Mouse (Mus musculus): ENCODE measurements around the gene C530008M17Rik. TPM values are rescaled to one million over a fixed set of nuclear protein-coding genes. Genes with fewer than 3 reads are reported as not detected.
"Not testable (repeated sequence)": the region's sequence is repeated elsewhere in the genome, so short reads cannot be mapped to it uniquely, and the experiment has no call there.

The C530008M17Rik gene
- polyA plus RNA-seq, 1 experiment from 2014 or later = 81.2 TPM

DNA sequence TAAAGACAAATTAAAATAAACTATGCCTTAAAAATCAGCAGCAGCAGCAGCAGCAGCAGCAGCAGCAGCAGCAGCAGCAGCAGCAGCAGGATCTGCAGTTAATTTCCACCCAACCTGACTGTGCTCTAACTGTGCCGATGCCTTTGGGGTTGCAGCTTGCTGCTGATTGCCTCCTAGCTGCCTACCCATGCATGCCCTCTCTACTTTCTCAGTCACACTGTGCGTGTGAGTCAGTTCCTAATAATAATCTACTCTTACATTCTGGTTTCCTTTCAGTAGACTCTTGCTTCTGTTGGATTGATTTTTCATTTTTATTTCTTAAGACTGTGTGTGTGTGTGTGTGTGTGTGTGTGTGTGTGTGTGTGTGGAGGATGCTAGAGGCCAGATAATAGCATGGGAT, 236.8 kb downstream of the C530008M17Rik start:
- H3K36me3 ChIP-seq = peaks cover 65% of the 10 kb centered on the region
- H3K9me3 ChIP-seq (replicated peaks) = no peaks in the 10 kb centered on the region
- 94% methylated on average over 2 of the region's 2 CpGs for whole genome bisulfite sequencing
- H3K4me2 ChIP-seq (replicated peaks) = no peak overlapping the region
- no peak overlapping the region for H3K27ac ChIP-seq
- H3K27me3 ChIP-seq = no peaks in the 10 kb centered on the region
- no peaks in the 10 kb centered on the region for H3K4me1 ChIP-seq
- H3K9ac ChIP-seq = no peak overlapping the region
- H3K4me3 ChIP-seq = no peak overlapping the region
- ATAC-seq (ENCODE audit: low FRiP score) = no peak

GRCm38 (mm10) chr5:76902131-76902530, 245.8 kb downstream of the C530008M17Rik start:
- ATAC-seq (ENCODE audit: low FRiP score) = no peak
- H3K27ac ChIP-seq = no peak overlapping the region
- 0 out of 2 replicates have a peak, but pooled peaks cover 6% of the 10 kb centered on the region for H3K36me3 ChIP-seq

DNA sequence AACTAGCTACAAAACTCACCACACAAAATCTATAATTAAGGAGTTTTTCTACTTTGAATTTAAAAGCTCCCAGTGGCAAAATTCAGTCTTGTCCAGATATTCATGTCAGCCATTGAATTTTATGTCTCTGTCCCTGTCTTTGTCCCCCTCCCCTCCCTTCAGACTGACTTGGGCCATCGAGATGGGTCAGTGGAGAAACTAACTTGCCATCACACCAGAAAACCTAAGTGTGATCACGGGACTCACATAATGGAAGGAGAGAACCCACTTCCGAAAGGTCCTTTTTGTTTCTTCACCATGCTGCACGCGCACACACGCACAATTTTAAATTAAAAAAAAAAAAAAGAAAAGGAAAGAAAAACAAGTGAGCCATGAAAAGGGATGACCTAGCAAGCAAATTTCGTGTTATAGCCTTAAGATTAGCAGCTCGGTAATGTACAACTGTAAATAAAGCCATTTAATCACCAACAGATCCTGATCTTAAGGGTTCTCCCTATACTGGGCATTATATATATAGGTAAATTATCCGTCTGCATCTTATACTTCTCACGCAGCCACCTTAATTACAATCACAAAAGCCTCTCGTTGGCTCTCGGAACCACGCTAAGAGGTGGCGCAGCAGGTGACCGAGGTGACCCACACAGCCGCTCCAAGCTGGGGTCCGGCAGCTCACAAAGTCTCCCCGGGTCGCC, 248.5 kb downstream of the C530008M17Rik start:
- peak; percentile 76; the same call in 1 of the 2 replicates for ATAC-seq (ENCODE audit: low FRiP score)
- Histone ChIP-seq H3K4me2 (replicated peaks) (peak overlapping the region; percentile 71), H3K27ac (peak overlapping the region; percentile 86), H3K9me3 (replicated peaks) (no peaks in the 10 kb centered on the region), H3K4me1 (peaks cover 10% of the 10 kb centered on the region), H3K36me3 (no peaks in the 10 kb centered on the region), H3K4me3 (peak overlapping the region; percentile 68), H3K9ac (peak overlapping the region; percentile 82), H3K27me3 (no peaks in the 10 kb centered on the region)
- 3% methylated on average over 19 of the region's 19 CpGs for WGBS

More at GRCm38 (mm10) chr5:76902131-76902530, 245.8 kb downstream of the C530008M17Rik start:
- H3K27me3 ChIP-seq = no peaks in the 10 kb centered on the region
- H3K4me3 ChIP-seq = no peak overlapping the region
- no peaks in the 10 kb centered on the region for H3K9me3 ChIP-seq (replicated peaks)
- H3K9ac ChIP-seq = no peak overlapping the region
- H3K4me2 ChIP-seq (replicated peaks) = no peak overlapping the region
- 85% methylated on average over 4 of the region's 4 CpGs for WGBS
- H3K4me1 ChIP-seq = peaks cover 10% of the 10 kb centered on the region

DNA sequence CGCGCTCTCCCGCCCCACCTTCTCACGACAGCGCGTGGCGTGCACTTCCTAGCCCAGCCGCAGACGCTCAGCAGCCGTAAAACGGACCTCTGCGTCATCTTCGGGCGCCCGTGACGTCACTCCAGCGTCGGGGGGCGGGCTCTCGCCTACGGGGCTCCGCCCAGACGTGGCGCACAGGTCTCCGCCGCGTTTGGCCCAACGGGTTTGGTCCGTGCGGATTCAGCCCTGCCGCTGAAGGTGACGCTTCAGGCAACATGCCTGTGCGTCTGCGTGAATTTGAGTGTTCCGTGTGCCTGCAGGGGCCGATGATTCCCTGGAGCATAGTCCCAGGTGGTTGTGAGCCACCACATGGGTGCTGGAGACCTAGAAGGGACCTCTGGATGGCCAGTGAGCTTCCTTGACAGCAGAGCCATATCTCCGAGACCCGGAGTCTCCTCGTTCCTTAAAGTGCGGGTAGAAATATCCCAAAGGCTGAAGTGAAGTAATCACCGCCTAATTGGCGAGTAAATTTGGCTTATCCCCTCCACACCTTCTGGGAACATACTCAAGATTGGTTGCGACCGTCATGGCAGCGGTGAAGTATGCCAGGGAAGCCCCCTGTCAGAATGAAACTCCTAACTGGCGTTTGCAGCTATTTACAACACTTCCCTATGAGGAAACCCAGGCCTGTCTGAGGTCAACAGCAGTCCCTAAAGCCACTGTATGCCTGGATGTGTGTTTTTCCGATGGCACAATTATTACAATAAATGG, 249.3 kb downstream of the C530008M17Rik start, which contains the start of gene Aasdh:
Aasdh (minus strand) TSS at position 110 of the 750 bp plus-strand sequence.
- ATAC-seq (ENCODE audit: low FRiP score) = peak; percentile 99
- H3K27me3 ChIP-seq = no peaks in the 10 kb centered on the region
- peak within 1 kb of the TSS; percentile 71 for H3K4me2 ChIP-seq (replicated peaks)
- no peaks in the 10 kb centered on the region for H3K9me3 ChIP-seq (replicated peaks)
- H3K4me3 ChIP-seq = peak within 1 kb of the TSS; percentile 68
- peaks cover 10% of the 10 kb centered on the region for H3K4me1 ChIP-seq
- peak within 1 kb of the TSS; percentile 86 for H3K27ac ChIP-seq
- no peaks in the 10 kb centered on the region for H3K36me3 ChIP-seq
- H3K9ac ChIP-seq = peak within 1 kb of the TSS; percentile 82
- under 1% methylated on average over 47 of the region's 47 CpGs for WGBS

- H3K27ac ChIP-seq = no peak overlapping the region
- peak overlapping the region; percentile 68 for H3K4me3 ChIP-seq
- H3K9me3 ChIP-seq (replicated peaks) = no peaks in the 10 kb centered on the region
- 35% methylated on average over 3 of the region's 3 CpGs for WGBS
- no peaks in the 10 kb centered on the region for H3K27me3 ChIP-seq
- H3K9ac ChIP-seq = peak overlapping the region; percentile 82
- H3K36me3 ChIP-seq = no peaks in the 10 kb centered on the region
- peaks cover 10% of the 10 kb centered on the region for H3K4me1 ChIP-seq
- H3K4me2 ChIP-seq (replicated peaks) = peak overlapping the region; percentile 71
- ATAC-seq (ENCODE audit: low FRiP score) = no peak
Measured at GRCm38 (mm10) chr5:76906155-76906499, 249.8 kb downstream of the C530008M17Rik start.

GRCm38 (mm10) chr5:76910807-76911206, 254.5 kb downstream of the C530008M17Rik start:
- Histone ChIP-seq H3K27me3 (no peaks in the 10 kb centered on the region), H3K36me3 (peaks cover 4% of the 10 kb centered on the region; the same call in 1 of the 2 replicates), H3K9ac (no peak overlapping the region), H3K9me3 (replicated peaks) (no peaks in the 10 kb centered on the region), H3K27ac (no peak overlapping the region), H3K4me1 (peaks cover 8% of the 10 kb centered on the region), H3K4me3 (no peak overlapping the region), H3K4me2 (replicated peaks) (no peak overlapping the region)
- ATAC-seq (ENCODE audit: low FRiP score) = no peak
- 87% methylated on average over 3 of the region's 3 CpGs for WGBS

- H3K4me2 ChIP-seq (replicated peaks); H3K36me3 ChIP-seq; H3K4me1 ChIP-seq; H3K9ac ChIP-seq; H3K9me3 ChIP-seq (replicated peaks); H3K27me3 ChIP-seq; ATAC-seq (ENCODE audit: low FRiP score); H3K4me3 ChIP-seq; H3K27ac ChIP-seq: not testable (repeated sequence)
- WGBS = 89% methylated on average over 5 of the region's 5 CpGs
Measured at GRCm38 (mm10) chr5:76912522-76912921, 256.2 kb downstream of the C530008M17Rik start.

DNA sequence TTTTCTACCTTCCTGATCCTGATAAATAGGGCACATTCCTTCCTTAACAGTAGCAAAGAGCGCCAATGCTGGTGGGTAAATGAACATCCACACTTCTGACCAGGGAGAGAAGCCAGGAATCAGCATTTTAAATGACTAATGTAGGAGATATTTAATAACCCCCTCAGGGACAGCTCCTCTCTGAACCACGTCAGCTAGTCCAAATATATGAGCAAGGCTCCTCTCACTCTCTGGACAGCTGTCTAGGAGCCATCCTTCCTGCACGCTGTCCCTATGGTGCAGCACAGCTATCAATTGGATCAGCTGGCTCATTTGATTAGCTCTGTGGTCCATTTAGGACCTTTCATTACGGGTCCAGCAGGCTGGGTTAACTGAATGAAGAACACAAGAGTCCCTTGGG, 266.5 kb downstream of the C530008M17Rik start:
- H3K9me3 ChIP-seq (replicated peaks) = 0 out of 2 replicates have a peak, but pooled peaks cover 4% of the 10 kb centered on the region
- H3K4me3 ChIP-seq = no peak overlapping the region
- H3K4me1 ChIP-seq = no peaks in the 10 kb centered on the region
- H3K27ac ChIP-seq = no peak overlapping the region
- no peak overlapping the region for H3K4me2 ChIP-seq (replicated peaks)
- H3K9ac ChIP-seq = no peak overlapping the region
- no peak for ATAC-seq (ENCODE audit: low FRiP score)
- H3K27me3 ChIP-seq = no peaks in the 10 kb centered on the region
- 81% methylated on average over 4 of the region's 4 CpGs for WGBS
- H3K36me3 ChIP-seq = peaks cover 42% of the 10 kb centered on the region

Other genes with a start within 250 kb of the C530008M17Rik start
- 0.70 and 3.2 TPM in 2 replicates for gene Gm7271, start 172.5 kb upstream of the C530008M17Rik start, polyA plus RNA-seq (2016; fragmentation: Nextera tagmentation; extraction: Ambion mirVana)
- gene Exoc1, start 127.2 kb upstream of the C530008M17Rik start, polyA plus RNA-seq (2016; fragmentation: Nextera tagmentation; extraction: Ambion mirVana) = 58.1 and 61.1 TPM in 2 replicates
- 8.2 and 8.3 TPM in 2 replicates for gene Cep135, start 67.8 kb upstream of the C530008M17Rik start, polyA plus RNA-seq (2016; fragmentation: Nextera tagmentation; extraction: Ambion mirVana)
- 18.0 and 22.4 TPM in 2 replicates for gene Aasdh, start 249.0 kb downstream of the C530008M17Rik start, polyA plus RNA-seq (2016; fragmentation: Nextera tagmentation; extraction: Ambion mirVana)